15 mouse cellular contexts compared by ENCODE assay signal in genomic region chr10:90579970-90580369, GRCm38 (mm10).
"Had no signal": no experiment of that assay in that cellular context is flagged by ENCODE, and none has a peak within 500 bp of the region (broad histone marks: within the 10 kb centered on the region; RNA-seq: fewer than 3 reads in every experiment).

No protein-coding gene starts in this region.

- H3K4me3 ChIP-seq: limb, embryonic 15.5 days; liver, embryonic 12.5 days; midbrain, embryonic 10.5 days; myocyte; neural tube, embryonic 15.5 days; stomach, embryonic 15.5 days had no signal

- H3K4me2 ChIP-seq: limb, embryonic 15.5 days; liver, embryonic 12.5 days; lung, embryonic 14.5 days; stomach, embryonic 15.5 days had no signal

- H3K9ac ChIP-seq: limb, embryonic 15.5 days; liver, embryonic 12.5 days; lung, embryonic 14.5 days; neural tube, embryonic 15.5 days; stomach, embryonic 15.5 days had no signal

- H3K27me3 ChIP-seq: limb, embryonic 15.5 days; liver, embryonic 12.5 days; neural tube, embryonic 15.5 days; stomach, embryonic 15.5 days had no signal

- H3K27ac ChIP-seq: kidney, postnatal 0 days; limb, embryonic 15.5 days; liver, embryonic 12.5 days; midbrain, embryonic 10.5 days; neural tube, embryonic 15.5 days; stomach, embryonic 15.5 days had no signal

- ATAC-seq: liver, embryonic 12.5 days had no signal

- H3K9me3 ChIP-seq: limb, embryonic 15.5 days; liver, embryonic 12.5 days; midbrain, embryonic 10.5 days; neural tube, embryonic 15.5 days; stomach, embryonic 15.5 days had no signal

- H3K36me3 ChIP-seq: limb, embryonic 15.5 days; liver, embryonic 12.5 days; midbrain, embryonic 10.5 days; neural tube, embryonic 15.5 days; stomach, embryonic 15.5 days had no signal

- H3K4me1 ChIP-seq: limb, embryonic 15.5 days; liver, embryonic 12.5 days; stomach, embryonic 15.5 days had no signal

- DNase-seq: kidney, adult 11 months; kidney, adult 9 months; kidney, postnatal 36 days; lung, embryonic 14.5 days; lung, postnatal 10 days; lung, postnatal 4 days; thymus, adult 2 months; thymus, postnatal 25 days had no signal
